Mouse (Mus musculus) cortical plate, adult 2 months (tissue): ENCODE measurements at regions not wholly inside any gene's neighbourhood (a gene's known extent, or its start where the extent isn't known, plus 50 kb on each side); places are given as distances from the start of the nearest gene placed in this dataset.

ENCODE experiments used
- CTCF ChIP-seq: fragments of 200-500 bp; IDR thresholded peaks from 2 replicates; pipeline ENCODE4 v1.5.1; 2011; ENCODE audit warnings: mild to moderate bottlenecking, control low read depth, low read length; ENCODE audit not compliant: insufficient read depth; ENCODE audit errors: extremely low read depth
- POLR2A ChIP-seq: fragments of 200-500 bp; IDR thresholded peaks from 2 replicates; pipeline ENCODE4 v1.6.1; 2011; ENCODE audit warnings: mild to moderate bottlenecking, low read length, control low read depth; ENCODE audit not compliant: insufficient read depth; ENCODE audit errors: extremely low read depth

- TF ChIP-seq CTCF, result no peak
- TF ChIP-seq POLR2A, result no peak
Measured at GRCm38 (mm10) chr10:97158561-97159395, 320.6 kb upstream of the Dcn start.
